Mouse (Mus musculus) colon, adult 2 months (tissue): ENCODE measurements around the gene Scaf1. TPM values are rescaled to one million over a fixed set of nuclear protein-coding genes. Genes with fewer than 3 reads are reported as not detected.

Experiments
- polyA plus RNA-seq: library from polyadenylated mRNA; depleted of rRNA; stranded (reverse); fragments of >200 nt; gene quantifications from 2 replicates; pipeline ENCODE4 v1.2.3, GENCODE M21; 2012; rRNA removed

The Scaf1 gene
- 82.6 and 102 TPM in 2 replicates for polyA plus RNA-seq

GRCm38 (mm10) chr7:45015957-45016612 is at the start of gene Scaf1:
TSS of gene Scaf1 (minus strand) at chr7:45016363.

GRCm38 (mm10) chr7:45062239-45062835 is 46.2 kb upstream of the Scaf1 start, which contains the start of the genes Nosip and Prrg2:
TSS of gene Nosip (plus strand) at chr7:45062429.
TSS of gene Prrg2 (minus strand) at chr7:45062677.

GRCm38 (mm10) chr7:45052862-45053116 is 36.6 kb upstream of the Scaf1 start, which contains the start of gene Prr12:
TSS of gene Prr12 (minus strand) at chr7:45052881.

GRCm38 (mm10) chr7:45017242-45018061 is 1.3 kb upstream of the Scaf1 start, which contains the start of gene Rras:
TSS of gene Rras (plus strand) at chr7:45017961.

GRCm38 (mm10) chr7:44998501-44998955 is 17.6 kb downstream of the Scaf1 start, which contains the start of gene Bcl2l12:
TSS of gene Bcl2l12 (minus strand) at chr7:44998712.

GRCm38 (mm10) chr7:44997231-44997939 is 18.8 kb downstream of the Scaf1 start, which contains the start of gene Irf3:
TSS of gene Irf3 (plus strand) at chr7:44997648.

GRCm38 (mm10) chr7:44986192-44986878 is 29.8 kb downstream of the Scaf1 start, which contains the start of gene Prmt1:
TSS of gene Prmt1 (minus strand) at chr7:44986568.

GRCm38 (mm10) chr7:44974383-44975116 is 41.6 kb downstream of the Scaf1 start, which contains the start of gene Cpt1c:
TSS of gene Cpt1c (minus strand) at chr7:44974851.

Other genes with a start within 250 kb of the Scaf1 start
- 61.5 and 65.7 TPM in 2 replicates for gene Nup62, start 200.3 kb downstream of the Scaf1 start, polyA plus RNA-seq
- gene Il4i1, start 200.0 kb downstream of the Scaf1 start, polyA plus RNA-seq = 7.8 and 10.3 TPM in 2 replicates
- gene Atf5, start 199.7 kb downstream of the Scaf1 start, polyA plus RNA-seq = 85.4 and 120 TPM in 2 replicates
- 188 and 210 TPM in 2 replicates for gene Akt1s1, start 167.4 kb downstream of the Scaf1 start, polyA plus RNA-seq
- 71.5 and 99.3 TPM in 2 replicates for gene Tbc1d17, start 167.3 kb downstream of the Scaf1 start, polyA plus RNA-seq
- gene Pnkp, start 159.2 kb downstream of the Scaf1 start, polyA plus RNA-seq = 53.4 and 64.9 TPM in 2 replicates
- gene Ptov1, start 146.6 kb downstream of the Scaf1 start, polyA plus RNA-seq = 241 and 272 TPM in 2 replicates
- 304 and 344 TPM in 2 replicates for gene Med25, start 123.7 kb downstream of the Scaf1 start, polyA plus RNA-seq
- gene Fuz, start 120.3 kb downstream of the Scaf1 start, polyA plus RNA-seq = 59.1 and 65.3 TPM in 2 replicates
- 94.2 and 104 TPM in 2 replicates for gene Ap2a1, start 86.9 kb downstream of the Scaf1 start, polyA plus RNA-seq
- not detected in 2 replicates for gene Tsks, start 73.2 kb downstream of the Scaf1 start, polyA plus RNA-seq
- gene Cpt1c, start 41.5 kb downstream of the Scaf1 start, polyA plus RNA-seq = 14.6 and 20.4 TPM in 2 replicates
- gene Prmt1, start 29.8 kb downstream of the Scaf1 start, polyA plus RNA-seq = 75.9 and 81.7 TPM in 2 replicates
- gene Irf3, start 18.7 kb downstream of the Scaf1 start, polyA plus RNA-seq = 114 and 134 TPM in 2 replicates
- 32.2 and 35.0 TPM in 2 replicates for gene Bcl2l12, start 17.7 kb downstream of the Scaf1 start, polyA plus RNA-seq
- 123 and 160 TPM in 2 replicates for gene Rras, start 1.6 kb upstream of the Scaf1 start, polyA plus RNA-seq
- gene Prr12, start 36.5 kb upstream of the Scaf1 start, polyA plus RNA-seq = 7.7 and 10.0 TPM in 2 replicates
- gene Nosip, start 46.1 kb upstream of the Scaf1 start, polyA plus RNA-seq = 98.1 and 100 TPM in 2 replicates
- gene Prrg2, start 46.3 kb upstream of the Scaf1 start, polyA plus RNA-seq = 140 and 174 TPM in 2 replicates
- gene Rcn3, start 75.9 kb upstream of the Scaf1 start, polyA plus RNA-seq = 118 and 163 TPM in 2 replicates
- gene Fcgrt, start 87.5 kb upstream of the Scaf1 start, polyA plus RNA-seq = 83.0 and 96.0 TPM in 2 replicates
- 149 and 231 TPM in 2 replicates for gene Rps11, start 108.1 kb upstream of the Scaf1 start, polyA plus RNA-seq
- gene Rpl13a, start 112.4 kb upstream of the Scaf1 start, polyA plus RNA-seq = 1,458 and 1,702 TPM in 2 replicates
- gene Gm45713, start 119.9 kb upstream of the Scaf1 start, polyA plus RNA-seq = 0.47 and 0.50 TPM in 2 replicates
- 43.2 and 54.5 TPM in 2 replicates for gene Flt3l, start 120.1 kb upstream of the Scaf1 start, polyA plus RNA-seq
- 54.6 and 63.2 TPM in 2 replicates for gene Pih1d1, start 137.9 kb upstream of the Scaf1 start, polyA plus RNA-seq
- 107 and 124 TPM in 2 replicates for gene Aldh16a1, start 138.2 kb upstream of the Scaf1 start, polyA plus RNA-seq
- gene Slc17a7, start 147.6 kb upstream of the Scaf1 start, polyA plus RNA-seq = 0.09 and 0.20 TPM in 2 replicates
- gene Gfy, start 163.2 kb upstream of the Scaf1 start, polyA plus RNA-seq = not detected in 2 replicates
- gene Pth2, start 164.6 kb upstream of the Scaf1 start, polyA plus RNA-seq = not detected in 2 replicates
- 0.05 TPM in 1 of 2 replicates, not detected in the other for gene Ccdc155, start 188.5 kb upstream of the Scaf1 start, polyA plus RNA-seq
- gene Dkkl1, start 195.8 kb upstream of the Scaf1 start, polyA plus RNA-seq = 1.3 and 2.3 TPM in 2 replicates
- 10.7 and 13.9 TPM in 2 replicates for gene Tead2, start 199.4 kb upstream of the Scaf1 start, polyA plus RNA-seq
- gene Cd37, start 222.8 kb upstream of the Scaf1 start, polyA plus RNA-seq = 34.3 and 38.4 TPM in 2 replicates
- not detected in 2 replicates for gene Slc6a16, start 224.7 kb upstream of the Scaf1 start, polyA plus RNA-seq